Mouse (Mus musculus): ENCODE measurements around the gene Grin1. TPM values are rescaled to one million over a fixed set of nuclear protein-coding genes. Genes with fewer than 3 reads are reported as not detected.

Grin1 gene
- 0.02 TPM for polyA plus RNA-seq (2012; fragmentation: generic; extraction: Trizol)
- long read RNA-seq, experiment 1: 0 reads
- long read RNA-seq, experiment 2: 0 reads

DNA sequence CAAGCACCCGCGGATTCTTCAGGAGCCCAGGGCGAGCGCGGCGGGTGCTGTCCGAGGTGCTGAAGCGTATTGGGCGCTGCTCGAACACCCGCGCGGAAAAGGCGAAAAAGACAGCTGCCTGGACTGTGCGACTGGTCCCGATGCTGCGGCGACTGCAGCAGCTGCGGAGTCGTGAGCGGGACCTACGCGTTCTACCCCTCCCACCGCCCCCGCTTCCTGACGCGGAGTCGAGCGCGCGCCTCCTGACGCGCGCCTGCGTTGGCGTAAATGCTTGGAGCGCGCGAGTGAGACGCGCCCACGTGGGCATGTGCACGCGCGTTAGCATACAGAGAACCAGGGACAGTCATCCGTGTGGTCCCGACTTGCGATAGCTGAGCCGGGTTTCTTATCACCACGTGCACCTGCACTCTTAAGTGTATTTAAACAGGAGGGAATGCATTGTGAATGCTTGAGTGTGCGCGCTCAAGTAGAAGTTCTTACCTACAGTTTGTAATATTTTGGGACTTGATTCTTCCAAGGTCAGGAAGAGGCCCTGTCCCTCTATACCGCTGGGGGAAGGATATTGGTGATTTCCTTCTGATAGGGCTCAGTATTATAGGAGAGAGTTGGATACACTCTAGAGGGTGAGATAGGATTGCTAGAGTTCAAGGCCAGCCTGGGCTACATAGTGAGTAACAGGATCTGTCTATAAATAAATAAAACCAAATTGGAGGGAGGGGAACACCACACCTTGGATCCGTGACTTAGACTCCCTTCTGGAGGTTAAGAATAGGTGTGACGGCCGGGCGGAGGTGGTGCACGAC, at the start of gene Grin1:
Grin1 (minus strand) TSS at position 217 of the 803 bp plus-strand sequence.
- Histone ChIP-seq H3K79me3 (ENCODE audit: low read depth) (no peaks in the 10 kb centered on the region), H3K79me2 (ENCODE audit: control insufficient read depth, insufficient read depth) (no peaks in the 10 kb centered on the region), H3K4me3 (ENCODE audit: insufficient read depth, poor library complexity, severe bottlenecking) (no peak within 1 kb of the TSS), H3K27me3 (ENCODE audit: control insufficient read depth, insufficient read depth, insufficient read length) (peaks cover 47% of the 10 kb centered on the region), H3ac (ENCODE audit: control insufficient read depth, insufficient read length, low read depth) (no peak within 1 kb of the TSS), H3K36me3 (ENCODE audit: control insufficient read depth, insufficient read depth) (no peaks in the 10 kb centered on the region)
- TF ChIP-seq CTCF (IDR thresholded peaks at IDR 0.05; ENCODE audit: control insufficient read depth, insufficient read depth, insufficient read length) (no peak), MYOG (IDR thresholded peaks at IDR 0.05; ENCODE audit: control insufficient read depth, extremely low read depth, insufficient read length) (no peak), CEBPB (IDR thresholded peaks at IDR 0.05; ENCODE audit: low read depth) (no peak), MAX (IDR thresholded peaks at IDR 0.05) (no peak), FOSL1 (IDR thresholded peaks at IDR 0.05; ENCODE audit: insufficient read depth, low read length, poor library complexity, severe bottlenecking) (no peak)

DNA sequence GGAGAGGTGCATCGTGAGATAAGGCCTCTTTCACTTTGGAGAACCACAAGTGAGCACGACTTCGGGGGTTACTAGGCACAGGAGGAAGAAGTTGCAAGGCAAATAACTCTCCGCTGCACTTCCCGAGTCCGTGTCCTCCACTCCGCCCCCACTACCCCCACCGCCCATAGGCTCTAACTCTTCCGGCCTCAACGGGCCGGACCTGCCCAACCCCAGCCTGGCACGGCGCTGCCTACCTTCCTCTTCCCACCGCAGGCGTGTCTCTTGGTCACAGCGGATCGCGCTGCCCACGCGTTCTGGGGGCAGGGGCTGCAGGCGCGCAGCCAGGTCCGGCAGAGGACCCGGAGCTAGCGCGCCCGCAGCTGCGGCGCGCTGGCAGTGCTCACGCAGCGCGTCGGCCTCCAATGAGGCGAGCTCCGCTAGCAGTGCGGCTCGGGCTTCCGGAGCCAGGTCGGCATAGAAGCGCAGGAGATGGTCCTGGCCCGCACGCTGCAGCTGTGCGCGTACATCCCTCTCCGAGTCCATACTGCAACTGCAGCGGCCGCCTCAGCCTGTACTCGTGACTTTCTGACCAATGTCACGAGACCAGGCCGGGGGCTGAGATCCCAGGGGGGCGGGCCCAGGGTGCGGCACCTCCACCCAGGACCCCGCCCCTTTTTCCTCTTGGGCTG, 46.2 kb upstream of the Grin1 start, which contains the start of gene Uap1l1:
Uap1l1 (minus strand) TSS at position 592 of the 671 bp plus-strand sequence.
- TF ChIP-seq USF1 (IDR thresholded peaks at IDR 0.05; ENCODE audit: low read depth) (peak; percentile 75), CTCF (IDR thresholded peaks at IDR 0.05; ENCODE audit: control insufficient read depth, insufficient read depth, insufficient read length) (no peak)
- H3K79me2 ChIP-seq (ENCODE audit: control insufficient read depth, insufficient read depth): peaks cover 16% of the 10 kb centered on the region
- no peaks in the 10 kb centered on the region for H3K27me3 ChIP-seq (ENCODE audit: control insufficient read depth, insufficient read depth, insufficient read length)
- H3K4me3 ChIP-seq (ENCODE audit: insufficient read depth, poor library complexity, severe bottlenecking): peak within 1 kb of the TSS; percentile 65
- H3K79me3 ChIP-seq (ENCODE audit: low read depth): no peaks in the 10 kb centered on the region
- H3K36me3 ChIP-seq (ENCODE audit: control insufficient read depth, insufficient read depth): peaks cover 30% of the 10 kb centered on the region
- H3ac ChIP-seq (ENCODE audit: control insufficient read depth, insufficient read length, low read depth): peak within 1 kb of the TSS; percentile 87

- no peak for TF ChIP-seq USF1 (IDR thresholded peaks at IDR 0.05; ENCODE audit: low read depth)
- no peak for TF ChIP-seq MYOD1 (IDR thresholded peaks at IDR 0.05; ENCODE audit: control insufficient read depth, insufficient read length, low read depth)
- TF ChIP-seq MAX (IDR thresholded peaks at IDR 0.05): no peak
- TF ChIP-seq FOSL1 (IDR thresholded peaks at IDR 0.05; ENCODE audit: insufficient read depth, low read length, poor library complexity, severe bottlenecking): no peak
- TF ChIP-seq MYOG (IDR thresholded peaks at IDR 0.05; ENCODE audit: control insufficient read depth, extremely low read depth, insufficient read length): no peak
- TF ChIP-seq CEBPB (IDR thresholded peaks at IDR 0.05; ENCODE audit: low read depth): no peak
- no peak for TF ChIP-seq CTCF (IDR thresholded peaks at IDR 0.05; ENCODE audit: control insufficient read depth, insufficient read depth, insufficient read length)
Measured at GRCm38 (mm10) chr2:25364761-25365090, 45.7 kb upstream of the Grin1 start.

DNA sequence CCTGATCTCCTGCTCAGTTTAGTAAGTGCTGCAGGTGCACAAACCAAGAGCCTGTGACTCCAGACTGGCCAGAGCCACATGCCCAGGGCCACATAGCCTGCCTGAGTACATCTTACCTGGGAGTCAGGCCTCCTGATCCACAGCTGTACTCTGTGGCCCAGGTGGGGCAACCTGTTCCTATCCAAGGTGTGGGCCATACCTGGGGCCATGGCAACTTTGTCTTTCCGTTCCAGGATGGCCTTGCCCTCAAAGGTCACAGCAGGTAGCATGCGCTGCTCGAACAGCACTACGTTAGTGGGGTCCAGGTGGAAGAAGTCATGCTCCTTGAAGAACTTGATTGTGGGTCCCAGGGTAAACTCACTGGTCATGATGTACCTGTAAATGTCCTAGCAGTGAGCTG, 45.3 kb upstream of the Grin1 start:
- no peaks in the 10 kb centered on the region for H3K27me3 ChIP-seq (ENCODE audit: control insufficient read depth, insufficient read depth, insufficient read length)
- H3K79me2 ChIP-seq (ENCODE audit: control insufficient read depth, insufficient read depth): peaks cover 16% of the 10 kb centered on the region
- H3K79me3 ChIP-seq (ENCODE audit: low read depth): no peaks in the 10 kb centered on the region
- TF ChIP-seq CEBPB (IDR thresholded peaks at IDR 0.05; ENCODE audit: low read depth) (no peak), MAX (IDR thresholded peaks at IDR 0.05) (no peak), FOSL1 (IDR thresholded peaks at IDR 0.05; ENCODE audit: insufficient read depth, low read length, poor library complexity, severe bottlenecking) (no peak)
- no peak overlapping the region for H3ac ChIP-seq (ENCODE audit: control insufficient read depth, insufficient read length, low read depth)
- peaks cover 39% of the 10 kb centered on the region for H3K36me3 ChIP-seq (ENCODE audit: control insufficient read depth, insufficient read depth)
- H3K4me3 ChIP-seq (ENCODE audit: insufficient read depth, poor library complexity, severe bottlenecking): peak overlapping the region; percentile 65

More at GRCm38 (mm10) chr2:25364761-25365090, 45.7 kb upstream of the Grin1 start:
- H3K4me3 ChIP-seq (ENCODE audit: insufficient read depth, poor library complexity, severe bottlenecking): peak overlapping the region; percentile 65
- H3ac ChIP-seq (ENCODE audit: control insufficient read depth, insufficient read length, low read depth): peak overlapping the region; percentile 87
- H3K79me2 ChIP-seq (ENCODE audit: control insufficient read depth, insufficient read depth): peaks cover 16% of the 10 kb centered on the region
- no peaks in the 10 kb centered on the region for H3K27me3 ChIP-seq (ENCODE audit: control insufficient read depth, insufficient read depth, insufficient read length)
- H3K36me3 ChIP-seq (ENCODE audit: control insufficient read depth, insufficient read depth): peaks cover 35% of the 10 kb centered on the region
- H3K79me3 ChIP-seq (ENCODE audit: low read depth): no peaks in the 10 kb centered on the region

DNA sequence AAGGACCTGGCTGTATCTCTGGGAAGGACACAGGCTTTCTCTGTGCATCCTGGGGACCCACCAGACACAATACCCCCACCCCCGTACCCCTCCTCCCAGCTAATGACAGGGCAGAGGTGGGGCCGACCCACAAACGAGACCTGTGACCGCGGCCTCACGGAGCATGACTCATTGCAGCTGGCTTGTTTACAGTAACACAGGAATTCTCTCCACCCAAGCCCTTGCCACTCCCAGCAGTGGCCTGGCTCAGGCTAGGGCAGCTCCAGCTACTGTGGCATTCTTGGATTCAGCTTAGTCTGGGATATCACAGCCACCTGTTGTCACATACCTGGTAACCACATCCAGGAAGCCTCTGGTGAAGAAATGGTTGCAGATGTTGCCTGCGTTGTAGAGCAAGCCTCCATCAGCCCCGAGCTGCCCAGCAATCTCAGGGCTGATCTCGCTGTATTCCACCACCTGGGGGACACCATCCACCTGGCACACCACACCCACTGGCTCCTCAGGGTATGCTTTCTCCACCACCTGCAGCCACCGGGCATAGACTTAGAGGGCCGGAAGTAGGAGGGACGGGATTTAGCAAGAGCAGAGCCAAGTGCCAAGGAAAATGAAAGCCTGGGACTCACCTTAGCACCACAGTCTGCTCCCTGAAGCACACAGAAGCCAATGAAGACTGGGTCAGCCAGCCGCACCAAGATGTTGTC, 44.6 kb upstream of the Grin1 start:
- Histone ChIP-seq H3K27me3 (ENCODE audit: control insufficient read depth, insufficient read depth, insufficient read length) (no peaks in the 10 kb centered on the region), H3ac (ENCODE audit: control insufficient read depth, insufficient read length, low read depth) (no peak overlapping the region), H3K4me3 (ENCODE audit: insufficient read depth, poor library complexity, severe bottlenecking) (no peak overlapping the region)

More for the DNA sequence above, 44.6 kb upstream of the Grin1 start:
- peak; percentile 46 for TF ChIP-seq MYOD1 (IDR thresholded peaks at IDR 0.05; ENCODE audit: control insufficient read depth, insufficient read length, low read depth)
- no peak for TF ChIP-seq CTCF (IDR thresholded peaks at IDR 0.05; ENCODE audit: control insufficient read depth, insufficient read depth, insufficient read length)
- Histone ChIP-seq H3K36me3 (ENCODE audit: control insufficient read depth, insufficient read depth) (peaks cover 39% of the 10 kb centered on the region), H3K79me3 (ENCODE audit: low read depth) (no peaks in the 10 kb centered on the region), H3K79me2 (ENCODE audit: control insufficient read depth, insufficient read depth) (peaks cover 16% of the 10 kb centered on the region)

All from C2C12 (cell line).